Mouse (Mus musculus): ENCODE measurements at regions not wholly inside any gene's neighbourhood (a gene's known extent, or its start where the extent isn't known, plus 50 kb on each side); places are given as distances from the start of the nearest gene placed in this dataset.

DNA sequence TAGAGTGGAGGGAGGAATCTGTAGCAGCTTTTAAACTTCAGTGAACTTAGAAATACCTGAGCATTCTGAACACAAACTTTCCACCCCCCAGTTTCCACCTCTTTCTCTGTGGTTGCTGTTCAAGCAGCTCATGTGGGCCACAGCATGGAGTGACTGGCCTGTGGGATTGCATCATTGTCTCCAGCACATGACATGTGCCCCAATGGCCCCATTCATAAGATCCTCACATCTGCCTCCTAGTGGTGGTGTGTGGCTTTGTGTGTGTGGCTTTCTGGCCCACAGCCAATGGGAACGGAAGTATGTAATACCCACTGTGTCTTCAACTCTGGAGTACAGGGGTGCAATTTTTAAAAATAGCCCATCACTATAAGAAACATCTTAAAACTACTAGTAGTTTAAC is 223.0 kb downstream of the Nkx6-1 start:
- TF ChIP-seq CTCF (IDR thresholded peaks at IDR 0.05; ENCODE audit: borderline replicate concordance, extremely low read depth, insufficient read depth, insufficient read length) (no peak), POLR2A (IDR thresholded peaks at IDR 0.05; ENCODE audit: borderline replicate concordance, extremely low read depth, insufficient read depth, insufficient read length, poor library complexity, severe bottlenecking) (no peak)

Measured in brain, embryonic 14.5 days (tissue).